Mouse (Mus musculus) brain, embryonic 14.5 days (tissue): Measurements from ENCODE around the gene Scaf8.
"Not testable (repeated sequence)": the region's sequence is repeated elsewhere in the genome, so short reads cannot be mapped to it uniquely, and the experiment has no call there.

Experiments
- CTCF ChIP-seq: fragments of 200-500 bp; IDR thresholded peaks from 2 replicates; pipeline ENCODE4 v1.5.1; 2012; ENCODE audit warnings: inconsistent platforms, mild to moderate bottlenecking, moderate library complexity, borderline replicate concordance; ENCODE audit not compliant: insufficient read depth, insufficient read length; ENCODE audit errors: extremely low read depth
- POLR2A ChIP-seq: fragments of 200-500 bp; IDR thresholded peaks from 2 replicates; pipeline ENCODE4 v1.6.1; 2012; ENCODE audit warnings: mild to moderate bottlenecking, inconsistent platforms, borderline replicate concordance; ENCODE audit not compliant: poor library complexity, insufficient read depth, insufficient read length, severe bottlenecking; ENCODE audit errors: extremely low read depth

DNA sequence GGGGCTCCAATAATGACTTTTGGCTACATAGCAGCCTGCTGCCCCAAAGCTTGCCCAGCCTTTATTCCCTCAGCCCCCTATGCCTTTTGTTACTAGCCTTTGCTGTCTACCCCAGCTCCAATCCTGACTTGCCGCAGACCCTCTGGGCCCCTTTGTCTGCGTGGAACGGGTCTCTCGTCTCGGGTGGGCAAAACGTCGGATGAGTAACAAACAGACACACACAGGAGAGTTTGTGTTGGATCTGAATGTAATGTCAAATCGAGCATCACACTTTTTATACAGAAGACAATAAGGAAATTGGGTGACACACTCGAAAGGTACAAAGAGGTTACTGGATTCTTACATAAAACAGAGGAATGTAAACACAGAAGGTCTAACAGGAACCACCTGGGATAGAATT, 36.8 kb upstream of the Scaf8 start:
- TF ChIP-seq POLR2A, CTCF: not testable (repeated sequence)
